Mouse (Mus musculus): ENCODE results near the gene Snapc5.

Gene Snapc5

DNA sequence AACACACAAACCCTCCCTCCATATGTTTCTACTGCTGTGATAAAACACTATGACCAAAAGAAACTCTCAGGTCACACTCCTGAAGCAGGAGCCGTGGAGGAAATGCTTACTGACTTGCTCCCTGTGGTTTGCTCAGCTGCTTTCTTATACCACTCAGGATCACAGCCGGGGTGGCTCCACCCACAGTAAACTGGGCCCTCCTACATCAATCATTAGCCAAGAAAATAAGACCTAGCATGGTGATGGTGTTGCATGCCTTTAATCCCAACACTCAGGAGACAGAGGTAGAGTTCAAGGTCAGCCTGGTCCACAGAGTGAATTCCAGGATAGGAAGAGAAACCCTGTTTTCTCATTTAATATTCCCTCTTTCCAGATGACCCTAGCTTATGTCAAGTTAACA lies 20.8 kb downstream of the Snapc5 start:
- DNase-seq = no peak

DNA sequence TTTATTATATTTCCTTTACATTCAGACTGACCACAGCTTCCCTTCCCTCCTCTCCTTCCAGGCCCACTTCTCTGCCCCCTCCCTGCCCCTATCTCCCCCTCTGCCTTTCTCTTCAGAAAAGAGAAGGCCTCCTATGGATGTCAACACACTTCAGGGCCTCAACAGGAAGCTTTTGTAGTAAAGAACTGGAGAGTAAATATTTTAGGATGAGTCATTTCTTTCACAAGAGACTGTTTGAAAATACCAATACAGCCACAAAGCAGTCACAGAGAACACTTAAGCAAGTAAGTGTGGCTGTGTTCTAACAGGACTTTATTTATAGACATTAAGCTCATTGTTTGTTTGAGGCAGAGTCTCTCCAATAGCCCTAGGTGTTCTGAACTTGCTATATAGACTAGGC lies 23.3 kb downstream of the Snapc5 start:
- no peak for DNase-seq

DNA sequence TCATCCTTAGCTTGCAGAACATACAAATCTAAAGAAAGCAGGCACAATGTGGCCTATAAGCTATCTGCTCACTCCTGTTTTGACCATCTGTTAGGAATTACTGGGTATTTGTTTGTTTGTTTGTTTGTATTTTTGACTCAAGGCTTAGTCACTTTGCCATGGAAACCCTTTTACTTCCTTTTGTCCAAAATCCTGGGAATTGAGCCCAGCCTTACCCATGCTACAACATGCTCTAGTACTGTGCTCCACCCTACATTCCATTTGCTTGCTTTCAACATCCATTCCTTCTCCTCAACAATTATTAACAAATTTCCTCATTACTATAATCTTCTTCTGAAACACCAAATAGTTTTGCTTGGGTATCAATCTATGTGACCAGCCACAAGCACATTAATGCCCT lies 23.8 kb downstream of the Snapc5 start:
- DNase-seq = no peak

DNA sequence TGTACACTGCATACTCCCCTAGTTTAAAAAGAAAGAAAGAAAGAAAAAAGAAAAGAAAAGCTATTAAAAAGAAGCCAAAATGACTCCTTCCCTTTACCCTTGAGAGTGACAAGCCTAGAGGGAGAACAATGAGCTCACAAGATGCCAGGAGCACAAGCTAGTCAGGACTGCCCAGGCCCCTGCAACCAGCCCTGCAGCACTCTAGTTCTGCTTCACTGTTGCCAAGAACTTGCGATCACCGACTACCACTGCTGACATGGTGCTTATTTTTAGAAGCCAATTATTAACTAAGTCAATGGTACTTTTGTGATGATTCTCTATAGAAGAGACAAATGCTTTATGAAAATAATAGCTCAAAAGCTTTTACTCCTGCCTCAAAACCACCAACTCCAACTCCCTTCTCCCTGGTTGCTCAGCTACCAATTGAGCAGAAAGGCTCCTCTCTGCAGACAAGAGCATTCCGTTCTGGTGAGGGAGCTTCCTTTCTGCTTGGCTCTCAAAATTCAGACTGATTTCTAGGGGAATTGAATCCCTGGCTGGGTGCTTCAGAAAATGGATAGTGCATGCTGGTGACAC lies 28.5 kb downstream of the Snapc5 start:
- no peak for DNase-seq

DNA sequence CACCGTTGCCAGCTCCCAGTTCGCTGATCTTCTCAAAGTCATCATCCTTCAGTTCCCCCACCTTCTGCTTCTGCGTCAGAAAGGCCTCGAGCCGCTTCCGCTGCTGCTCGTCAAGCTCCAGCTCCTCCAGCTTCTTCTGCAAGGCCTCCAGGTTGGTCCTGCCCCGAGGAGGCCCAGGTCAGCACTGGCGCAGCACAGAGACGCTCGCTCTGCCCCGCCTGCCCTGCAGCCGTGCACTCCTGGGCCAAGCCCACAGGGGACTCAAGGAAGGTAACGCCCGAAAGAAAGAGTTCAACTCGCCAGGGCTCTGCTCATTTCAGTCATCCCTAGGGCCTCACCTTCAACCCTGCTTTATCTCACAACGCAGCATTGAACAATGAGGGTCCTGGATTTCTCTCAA lies 35.4 kb downstream of the Snapc5 start:
- no peak for DNase-seq

DNA sequence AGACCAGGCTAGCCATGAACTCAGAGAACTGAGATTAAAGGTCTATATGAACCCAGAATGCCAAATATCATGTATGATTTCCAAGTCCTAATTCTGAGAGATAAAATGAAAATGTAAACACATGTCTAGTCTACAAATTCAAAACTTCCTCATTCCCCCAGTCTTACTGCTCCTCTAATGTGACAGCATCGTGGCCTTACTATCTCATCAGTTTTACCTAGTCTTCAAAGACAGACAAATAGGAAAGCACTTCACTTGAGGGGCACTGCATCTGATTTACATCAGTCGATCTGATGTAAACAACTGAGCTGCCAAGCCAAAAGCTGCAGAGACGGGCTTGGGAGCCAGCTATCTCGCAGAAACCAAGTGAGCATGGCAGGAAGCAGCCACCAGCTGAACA lies 37.0 kb downstream of the Snapc5 start:
- DNase-seq = no peak

DNA sequence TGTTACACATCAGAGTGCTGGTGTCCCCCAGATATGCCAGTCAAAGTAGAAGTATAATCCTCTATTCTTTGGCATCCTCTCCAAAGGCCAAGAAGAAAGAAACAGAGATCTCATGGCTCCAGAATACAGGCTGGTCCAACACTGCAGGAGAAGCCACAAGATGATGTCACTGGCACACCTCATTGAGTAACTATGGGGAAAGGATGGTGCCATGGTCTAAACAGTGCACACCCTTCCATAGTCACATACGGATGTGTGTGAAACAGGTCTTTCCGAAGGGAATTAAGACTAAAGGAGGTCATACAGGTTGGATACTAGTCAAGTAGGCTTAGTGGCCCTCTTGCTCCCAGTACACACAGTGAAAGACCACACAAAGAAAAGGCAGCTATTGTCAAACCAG lies 37.6 kb downstream of the Snapc5 start:
- DNase-seq = no peak

DNA sequence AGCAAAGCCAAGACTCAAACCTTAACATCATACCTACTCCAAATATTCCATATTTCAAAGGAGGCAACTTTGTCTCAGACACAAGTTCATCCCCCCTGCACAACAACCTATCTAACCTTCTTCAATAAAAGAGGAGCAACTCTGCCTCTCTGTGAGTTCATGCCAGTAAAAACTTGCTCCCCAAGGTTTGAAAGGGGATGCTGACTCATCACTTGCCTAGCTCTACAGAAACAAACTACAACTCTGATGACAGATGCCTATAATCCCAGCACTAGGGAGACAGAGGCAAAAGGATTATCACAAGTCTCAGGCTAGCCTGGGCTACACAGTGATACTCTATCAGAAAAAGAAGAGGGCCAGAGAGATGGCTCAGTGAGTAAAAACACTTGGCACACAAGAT lies 38.8 kb downstream of the Snapc5 start:
- no peak for DNase-seq

DNA sequence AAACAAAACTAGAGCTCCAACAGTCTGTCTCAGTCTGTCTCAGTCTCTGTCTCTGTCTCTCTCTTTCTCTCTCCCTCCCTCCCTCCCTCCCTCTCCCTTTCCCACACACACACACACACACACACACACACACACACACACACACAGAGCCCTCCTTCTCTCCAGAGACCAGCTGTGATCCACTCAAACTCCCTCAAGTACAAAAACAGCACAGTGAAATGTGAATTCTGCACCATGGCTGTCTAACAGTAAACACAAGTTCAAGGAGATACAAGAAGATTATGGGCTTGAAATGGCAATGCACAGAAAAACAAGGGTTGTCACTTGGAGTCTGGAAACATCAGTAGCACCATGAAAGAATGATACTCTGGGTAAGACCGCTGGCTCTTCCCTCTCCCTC lies 40.2 kb downstream of the Snapc5 start:
- no peak for DNase-seq

DNA sequence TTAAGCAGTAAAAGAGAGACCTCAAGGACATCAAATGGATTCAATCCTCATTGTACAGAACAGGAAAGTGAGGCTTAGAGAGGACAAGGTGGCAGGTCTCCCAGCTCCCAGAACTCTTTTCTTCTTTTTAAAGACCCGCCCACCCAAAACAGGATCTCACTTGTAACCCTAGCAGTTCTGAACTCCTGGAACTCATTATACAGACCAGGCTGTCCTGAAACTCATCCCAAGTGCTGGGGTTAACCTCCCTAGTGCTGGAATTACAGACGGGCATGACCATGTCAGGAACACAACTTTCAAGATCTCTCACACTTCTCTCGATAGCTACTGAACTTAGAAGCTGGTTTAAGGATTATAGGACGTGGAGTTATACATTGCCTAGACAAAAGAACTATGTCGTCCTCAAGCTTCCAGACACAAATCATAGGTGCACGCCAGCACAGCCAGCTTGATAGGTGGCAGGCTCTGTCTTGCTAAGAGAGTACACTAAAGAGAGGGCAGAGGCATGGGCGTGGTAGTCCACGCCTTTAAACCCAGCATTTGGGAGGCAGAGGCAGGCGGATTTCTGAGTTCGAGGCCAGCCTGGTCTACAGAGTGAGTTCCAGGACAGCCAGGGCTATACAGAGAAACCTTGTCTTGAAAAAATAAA lies 40.8 kb downstream of the Snapc5 start:
- DNase-seq = no peak

DNA sequence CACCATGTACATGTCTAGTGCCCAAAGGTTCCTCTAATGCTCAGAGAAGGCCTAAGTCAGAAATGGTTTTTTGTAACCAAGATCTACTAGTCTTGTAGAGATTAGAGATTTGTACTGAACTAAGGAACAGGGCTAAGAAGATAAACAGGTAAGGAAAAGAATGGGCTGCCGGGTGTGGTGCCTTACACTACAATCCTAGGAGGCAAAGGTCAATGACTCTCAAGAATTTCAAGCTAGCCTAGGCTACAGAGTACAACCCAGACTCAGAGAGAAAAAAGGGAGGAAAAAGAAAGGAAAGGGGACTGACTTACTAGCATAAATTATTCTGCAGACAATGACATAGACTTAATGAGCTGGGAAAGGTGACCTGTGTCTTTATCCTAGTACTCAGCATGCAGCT lies 41.5 kb downstream of the Snapc5 start:
- no peak for DNase-seq

DNA sequence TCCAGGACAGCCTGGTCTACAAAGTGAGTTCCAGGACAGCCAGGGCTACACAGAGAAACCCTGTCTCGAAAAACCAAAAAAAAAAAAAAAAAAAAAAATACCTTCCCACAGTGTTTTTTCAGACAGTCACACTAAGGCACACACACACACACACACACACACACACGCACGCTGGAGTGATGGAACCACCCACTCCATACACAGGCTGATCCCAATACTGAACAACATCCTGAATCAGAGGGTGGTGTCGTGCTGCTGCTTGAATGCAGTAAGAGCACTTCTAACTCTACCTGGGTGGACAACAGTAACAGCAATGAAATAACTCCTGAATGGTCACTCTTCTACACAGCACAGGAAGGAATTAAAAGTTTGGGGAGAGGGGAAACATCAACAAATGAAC lies 42.4 kb downstream of the Snapc5 start:
- DNase-seq = no peak

DNA sequence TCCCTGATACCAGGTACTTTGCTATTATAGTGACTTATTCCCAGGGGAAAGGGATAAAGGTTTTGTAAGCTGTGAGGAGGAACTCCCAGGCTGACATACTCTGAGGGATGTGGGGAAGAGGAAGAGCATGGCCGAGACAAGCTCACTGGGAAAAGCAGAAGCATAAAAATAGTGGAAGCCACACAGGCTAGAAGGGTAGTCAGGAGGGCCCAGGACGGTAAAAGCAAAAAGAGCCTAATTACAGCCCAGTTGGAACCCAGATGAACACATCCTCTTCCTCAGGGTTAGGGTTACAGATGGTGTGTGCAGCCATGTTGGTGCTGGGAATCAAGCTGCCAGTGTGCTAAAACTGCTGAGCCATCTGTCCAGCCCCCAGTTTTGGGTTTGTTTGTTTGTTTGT lies 43.0 kb downstream of the Snapc5 start:
- no peak for DNase-seq

DNA sequence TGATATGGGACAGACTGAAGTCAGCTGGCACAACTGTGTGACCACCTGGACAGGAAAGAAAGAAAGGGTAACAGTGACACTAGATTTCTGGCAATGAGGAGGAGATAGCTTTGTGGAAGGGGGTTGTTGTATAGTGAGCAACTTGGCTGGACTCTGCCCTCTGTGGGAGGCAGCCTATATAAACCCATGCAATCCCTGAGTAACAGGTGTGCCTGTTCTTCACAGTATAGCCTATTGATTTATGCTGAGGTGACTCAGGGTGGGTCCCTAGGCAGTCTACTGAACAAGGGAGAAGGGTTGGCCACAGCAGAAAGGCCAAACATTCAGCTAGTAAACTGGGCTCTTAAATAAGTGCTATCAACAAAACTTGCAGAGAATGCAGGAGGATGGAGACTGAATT lies 46.7 kb downstream of the Snapc5 start:
- DNase-seq = no peak

DNA sequence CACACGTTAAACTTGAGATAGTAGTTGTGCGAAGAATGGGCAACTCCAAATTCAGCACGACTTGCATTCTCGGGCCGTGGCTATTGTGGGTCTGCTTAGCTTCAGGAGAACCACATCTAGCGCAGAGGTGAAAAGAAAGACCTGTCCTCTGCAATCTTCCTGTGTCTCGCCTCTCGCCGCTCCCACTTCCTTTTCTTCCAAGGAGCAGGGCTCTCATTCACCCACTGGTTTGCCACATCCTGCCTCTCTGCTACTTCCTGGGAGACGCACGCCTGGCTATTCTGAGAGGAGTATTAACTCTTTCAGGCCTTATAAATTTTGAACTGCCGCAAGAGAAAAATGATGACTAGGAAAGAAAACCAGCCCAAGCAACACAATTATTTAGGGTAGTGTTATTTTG lies 48.7 kb downstream of the Snapc5 start:
- DNase-seq = no peak

DNA sequence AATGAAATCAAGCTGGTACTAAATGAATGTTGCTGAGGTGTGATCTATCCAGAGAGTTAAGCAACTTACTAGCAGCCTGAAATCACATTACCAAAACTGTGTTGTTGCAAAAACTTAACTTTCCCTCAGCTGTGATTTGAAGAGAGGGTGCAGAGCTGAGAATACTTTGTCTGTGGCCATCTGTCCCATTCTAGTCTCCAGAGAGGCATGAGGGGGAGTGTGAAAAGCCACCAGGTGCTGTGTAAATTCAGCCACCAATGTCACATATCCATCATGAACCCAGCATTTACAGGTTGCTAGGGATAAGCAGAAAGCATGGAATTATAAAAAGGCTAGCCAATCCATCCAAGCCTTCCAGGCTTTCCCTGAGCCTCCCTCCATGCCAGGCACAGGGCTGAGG lies 49.9 kb downstream of the Snapc5 start:
- no peak for DNase-seq

DNA sequence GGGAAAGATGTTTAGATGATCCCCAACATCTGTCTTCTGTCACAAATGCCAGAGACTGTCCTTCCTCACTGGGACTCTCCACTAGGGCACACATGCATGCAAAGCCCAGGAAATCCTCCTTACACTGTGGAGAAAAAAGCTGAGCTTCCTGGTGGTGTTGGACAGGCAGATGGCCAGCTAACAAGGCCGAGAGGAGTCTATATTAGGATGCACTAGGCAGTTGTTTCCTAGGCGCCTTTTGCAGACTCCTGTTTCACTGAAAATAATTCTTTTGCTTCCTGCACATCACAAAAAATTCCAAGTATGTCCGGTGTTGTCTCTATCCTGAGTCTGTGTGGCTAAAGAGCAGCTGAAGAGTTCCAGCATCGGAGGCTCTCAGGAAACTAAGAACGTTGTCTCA lies 52.1 kb downstream of the Snapc5 start:
- DNase-seq = no peak

DNA sequence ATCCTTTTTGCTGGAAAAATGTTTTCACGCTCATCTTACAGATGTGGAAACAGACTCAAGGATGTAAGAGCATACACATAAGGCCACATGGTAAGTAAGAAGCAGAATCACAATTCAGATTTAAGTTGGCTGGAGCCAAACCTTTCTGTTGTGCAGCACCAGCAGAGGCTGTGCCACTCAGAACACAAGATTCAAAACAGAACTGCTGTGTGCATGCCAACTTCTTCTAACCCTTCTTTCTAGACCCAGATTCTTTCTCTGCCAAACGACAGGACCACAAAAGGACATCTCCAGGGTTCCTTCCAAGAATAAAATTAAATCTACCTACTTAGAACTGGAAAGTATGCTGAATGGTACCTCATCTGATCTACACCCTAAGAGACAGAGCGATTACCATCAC lies 52.6 kb downstream of the Snapc5 start:
- DNase-seq = no peak

DNA sequence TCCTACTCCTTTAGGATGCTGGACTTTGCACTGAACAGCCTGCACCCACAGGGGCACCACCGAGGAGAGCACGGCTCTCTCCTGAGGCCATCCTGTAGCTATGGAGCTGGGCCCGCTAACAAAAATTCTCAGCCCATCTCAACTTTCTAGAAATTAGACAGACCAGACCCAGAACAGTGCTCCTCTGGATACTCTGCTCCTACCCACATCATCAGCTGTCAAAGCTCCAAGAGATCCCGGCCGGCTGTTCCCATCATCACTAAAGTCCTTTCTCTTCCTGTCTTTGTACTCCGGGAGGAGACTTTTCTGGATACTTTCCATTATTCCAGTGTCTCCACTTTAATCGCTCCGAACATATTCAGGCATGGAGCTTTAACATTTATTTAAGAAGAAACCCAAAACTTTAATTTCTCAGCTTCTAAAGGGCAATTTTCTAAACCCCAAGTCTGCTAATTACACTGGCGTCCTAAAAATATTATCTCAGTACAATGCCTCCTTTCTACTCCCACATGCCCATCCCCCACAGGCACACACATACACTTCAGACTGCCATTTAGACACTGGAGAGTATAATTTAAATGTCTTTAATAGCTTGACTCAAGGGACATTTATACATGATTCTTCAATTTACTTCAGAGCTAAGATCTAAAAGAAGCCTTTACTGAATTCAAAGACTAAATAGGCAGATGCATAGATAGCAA lies 53.3 kb downstream of the Snapc5 start:
- DNase-seq = no peak

Data from cerebellum, postnatal 36 days (tissue).